Mouse (Mus musculus): ENCODE results near the gene Lrrk2. TPM values are rescaled to one million over a fixed set of nuclear protein-coding genes. Genes with fewer than 3 reads are reported as not detected.
"Not testable (repeated sequence)": the region's sequence is repeated elsewhere in the genome, so short reads cannot be mapped to it uniquely, and the experiment has no call there.

Gene Lrrk2
- polyA plus RNA-seq, 1 experiment from 2014 or later: 1.6 TPM

DNA sequence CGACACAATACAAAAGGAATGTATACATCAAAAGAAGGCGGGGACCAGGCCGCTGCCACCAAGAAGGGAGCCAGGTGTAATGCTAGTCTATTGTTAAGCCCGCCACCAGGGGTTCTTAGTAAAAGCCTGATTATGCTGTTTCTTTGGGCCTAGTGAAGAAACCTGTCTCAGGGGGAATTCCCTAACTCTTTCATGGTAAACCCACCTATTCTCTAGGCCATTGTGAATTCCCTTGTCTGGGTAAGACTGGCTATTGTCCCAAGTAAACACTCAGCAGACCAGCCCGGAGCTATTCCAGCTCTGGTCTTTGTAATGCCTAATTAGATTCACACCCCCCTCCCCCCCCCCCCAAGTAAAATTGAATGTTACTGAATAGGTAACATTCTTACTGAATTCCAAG, 191.2 kb downstream of the Lrrk2 start:
- H3K4me1 ChIP-seq (ENCODE audit: control insufficient read depth, insufficient read depth, low read length); ATAC-seq; H3K9ac ChIP-seq (ENCODE audit: low read length); H3K27me3 ChIP-seq (replicated peaks; ENCODE audit: control insufficient read depth, insufficient read depth, low read length); H3K4me3 ChIP-seq (ENCODE audit: low read depth, low read length); H3K9me3 ChIP-seq (replicated peaks; ENCODE audit: control insufficient read depth, low read length); H3K4me2 ChIP-seq (ENCODE audit: low read length); H3K27ac ChIP-seq (ENCODE audit: low read depth, low read length); H3K36me3 ChIP-seq (ENCODE audit: control insufficient read depth, insufficient read depth, low read length): not testable (repeated sequence)
- DNase-seq (ENCODE audit: low spot score): peak; percentile 4
- WGBS: 1% methylated on average over 5 of the region's 5 CpGs

Other genes with a start within 250 kb of the Lrrk2 start
- 3.3 and 3.7 TPM in 2 replicates for gene Slc2a13, start 99.9 kb upstream of the Lrrk2 start, polyA plus RNA-seq (2014; fragmentation: Nextera tagmentation; extraction: Ambion mirVana)
- not detected in 2 replicates for gene Smgc, start 165.1 kb downstream of the Lrrk2 start, polyA plus RNA-seq (2014; fragmentation: Nextera tagmentation; extraction: Ambion mirVana)

Data from forebrain, embryonic 14.5 days (tissue).